Mouse (Mus musculus) frontal cortex, postnatal 25 days (tissue): ENCODE data around the gene Ifngr1.

Source experiments
- DNase-seq, 2 experiments: peaks; one replicate each; pipeline ENCODE4 v3.0.0; 2022; ENCODE audit warnings: low spot score in 2 of 2

Gene Ifngr1

DNA sequence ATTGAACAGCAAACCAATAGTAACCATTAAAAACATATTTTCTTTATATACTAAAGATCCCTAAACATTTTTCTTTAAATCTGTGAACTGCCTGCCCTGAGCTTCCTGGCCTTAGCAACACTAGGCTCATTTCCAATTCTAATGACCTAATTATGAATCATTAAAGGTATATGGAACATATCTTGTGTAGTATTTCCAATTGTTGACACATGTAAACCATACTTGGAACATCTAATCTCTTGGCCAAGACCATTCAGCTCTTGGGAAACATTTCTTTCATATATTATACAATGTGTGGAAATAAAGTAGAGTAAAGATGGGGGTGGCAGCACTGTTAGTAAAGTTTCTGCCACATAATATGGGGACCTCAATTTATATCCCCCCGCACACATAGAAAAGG lies 47.9 kb downstream of the Ifngr1 start:
- DNase-seq, result no peak

GRCm38 (mm10) chr10:19645119-19645518 lies 53.4 kb downstream of the Ifngr1 start:
- DNase-seq, result no peak

DNA sequence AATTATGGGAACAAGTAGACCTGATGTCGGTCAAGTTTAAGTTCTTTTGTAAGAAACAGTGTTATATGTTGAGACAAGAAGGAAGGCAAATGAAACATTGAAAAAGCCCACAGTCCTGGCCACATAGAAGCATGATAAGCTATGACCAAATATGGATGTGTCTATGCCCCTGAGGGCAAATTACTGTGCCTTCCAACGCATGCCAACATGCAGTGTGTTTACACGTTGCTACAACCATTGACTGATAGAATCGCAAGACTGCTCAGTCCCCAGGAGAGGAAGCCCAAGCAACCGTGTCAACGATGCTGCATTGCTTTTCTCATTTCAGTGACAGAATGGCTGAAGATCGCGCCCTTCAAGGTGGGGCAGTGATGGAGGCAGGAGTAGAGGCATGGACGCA lies 65.7 kb downstream of the Ifngr1 start:
- no peak for DNase-seq
